Mouse (Mus musculus): ENCODE results near the gene Pex16.

Pex16 gene

DNA sequence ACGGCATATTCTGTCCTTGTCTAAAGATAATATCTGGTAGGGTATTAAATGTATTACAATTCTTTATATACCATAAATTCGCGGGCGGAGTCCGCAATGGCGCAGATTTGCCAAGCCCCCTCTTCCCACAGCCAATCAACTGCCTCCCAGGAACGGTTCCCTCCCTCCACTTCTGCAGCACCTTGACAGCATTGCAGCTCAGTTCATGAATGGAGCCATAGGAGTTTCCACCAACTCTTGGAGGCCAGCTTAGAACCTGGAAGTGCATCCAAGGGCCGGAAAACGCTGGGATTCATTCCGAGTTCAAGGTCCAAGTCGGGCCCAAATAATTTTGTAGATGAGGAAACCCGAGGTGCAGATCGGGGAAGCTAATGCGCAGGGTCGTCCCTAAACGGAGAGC is at the start of gene Pex16, which contains the start of gene Large2:
Gene Pex16 (plus strand): TSS at position 163 of the 400 bp plus-strand sequence.
Gene Large2 (minus strand): TSS at position 356 of the 400 bp plus-strand sequence.
- DNase-seq: peak; percentile 61

DNA sequence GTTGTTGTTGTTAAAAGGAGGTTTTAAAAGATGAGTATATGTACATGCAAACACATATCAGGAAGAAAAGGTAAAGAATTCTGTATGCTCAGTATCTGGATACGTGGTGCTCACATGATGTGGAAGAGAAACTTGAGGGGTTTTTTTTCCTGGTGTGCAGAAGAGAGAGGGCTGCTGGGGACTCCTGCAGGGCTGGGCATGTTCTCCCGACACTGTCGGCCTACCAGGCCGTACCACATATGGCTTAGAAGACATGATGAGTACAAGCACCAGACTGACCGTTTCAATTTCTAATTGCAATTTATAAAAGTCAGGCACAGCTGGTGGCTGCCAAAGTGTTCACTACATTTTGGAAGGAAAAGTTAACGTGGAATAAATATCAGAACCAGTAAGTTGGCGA is 48.8 kb upstream of the Pex16 start:
- no peak for DNase-seq

DNA sequence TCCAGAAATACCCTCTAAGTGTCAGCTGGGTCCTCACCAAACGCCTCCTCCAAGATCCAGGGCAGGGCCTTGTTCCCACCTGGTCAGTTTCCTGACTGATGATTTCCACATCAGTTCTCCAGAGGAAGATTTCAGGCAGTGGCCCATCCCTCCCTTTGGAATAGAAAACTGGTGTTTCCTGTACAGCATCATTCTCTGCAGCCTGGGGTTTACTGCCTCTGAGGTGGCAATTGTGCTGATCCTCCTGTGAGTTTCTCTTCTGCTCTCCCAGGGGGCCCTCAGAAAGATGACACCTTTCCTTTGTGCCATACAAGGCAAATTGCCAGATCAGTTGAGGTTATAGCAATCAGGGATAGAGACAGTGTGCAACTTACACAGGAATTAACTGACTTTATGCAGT is 48.3 kb upstream of the Pex16 start:
- DNase-seq: no peak

DNA sequence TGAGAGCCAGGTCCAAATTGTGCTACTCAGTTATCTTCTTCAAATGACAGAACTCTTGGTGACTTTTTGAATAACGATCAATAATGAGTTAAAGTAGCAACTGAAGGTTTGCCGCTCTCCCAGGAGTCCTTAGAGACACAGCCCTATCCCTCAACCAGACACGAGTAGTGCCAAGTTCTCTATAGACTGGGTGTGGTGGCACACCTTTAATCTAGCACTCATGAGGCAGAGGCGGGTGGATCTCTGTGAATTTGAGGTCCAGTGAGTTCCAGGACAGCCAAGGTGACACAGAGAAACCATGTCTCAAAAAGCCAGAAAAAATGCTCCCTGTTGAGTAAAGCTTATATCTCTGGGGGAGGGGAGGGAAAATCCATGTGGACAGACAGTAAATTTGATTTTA is 46.9 kb upstream of the Pex16 start:
- DNase-seq: no peak

DNA sequence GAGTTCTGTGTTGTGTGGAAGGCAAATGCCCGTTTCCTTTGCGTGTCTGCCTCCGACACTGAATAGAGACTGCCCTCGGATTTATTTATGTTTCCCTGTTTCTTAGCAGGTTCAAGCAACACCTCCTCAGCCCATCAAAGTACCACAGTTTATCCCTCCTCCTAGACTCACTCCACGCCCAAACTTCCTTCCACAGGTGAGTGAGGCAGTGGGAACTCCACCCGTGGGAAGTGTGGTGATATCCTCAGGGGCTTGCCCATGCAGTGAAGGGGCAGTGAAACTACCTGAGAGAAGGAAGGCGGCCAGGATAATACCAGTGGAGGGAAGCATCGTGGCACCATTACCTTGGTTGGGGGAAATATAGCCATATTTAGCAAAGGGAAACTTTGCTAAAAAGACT is 46.3 kb upstream of the Pex16 start:
- no peak for DNase-seq

DNA sequence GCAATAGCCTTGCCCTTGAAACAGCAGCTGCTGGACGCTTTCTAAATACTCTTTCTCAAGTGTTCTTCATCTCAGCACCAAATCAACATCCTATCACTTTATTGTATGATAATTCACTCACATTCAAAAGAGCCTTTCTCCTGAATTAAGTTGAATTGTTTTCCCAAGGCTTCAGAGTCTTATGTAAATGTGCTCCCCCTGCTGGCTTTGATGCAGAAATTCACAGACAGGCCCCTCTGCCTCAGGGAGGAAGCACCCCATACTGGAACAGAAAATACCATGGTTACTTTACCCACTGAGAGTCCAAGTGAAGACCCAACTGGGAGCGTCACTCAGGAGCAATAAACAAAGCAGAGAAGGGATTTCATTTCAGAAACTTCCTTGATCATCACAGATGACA is 43.6 kb upstream of the Pex16 start:
- peak; percentile 20 to 41 for DNase-seq

DNA sequence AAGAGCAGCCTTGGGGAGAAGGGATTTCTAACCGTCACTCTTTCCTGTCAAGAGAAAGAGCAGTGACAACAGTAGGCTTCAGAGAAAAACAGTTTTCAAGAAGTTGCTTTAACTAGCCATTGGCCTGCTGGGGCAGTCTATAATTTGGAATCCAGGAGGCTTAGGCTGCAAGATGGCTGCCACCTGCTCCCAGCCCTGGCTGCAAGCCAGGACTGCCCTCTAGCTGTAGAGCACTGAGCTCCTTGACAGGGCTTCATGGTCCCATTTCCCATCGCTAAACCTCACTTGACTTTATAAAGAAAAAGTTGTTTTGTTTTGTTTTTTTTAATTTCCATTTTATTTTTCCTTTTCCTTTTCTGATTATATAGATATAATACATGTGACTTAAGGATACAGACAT is 43.1 kb upstream of the Pex16 start:
- no peak for DNase-seq

DNA sequence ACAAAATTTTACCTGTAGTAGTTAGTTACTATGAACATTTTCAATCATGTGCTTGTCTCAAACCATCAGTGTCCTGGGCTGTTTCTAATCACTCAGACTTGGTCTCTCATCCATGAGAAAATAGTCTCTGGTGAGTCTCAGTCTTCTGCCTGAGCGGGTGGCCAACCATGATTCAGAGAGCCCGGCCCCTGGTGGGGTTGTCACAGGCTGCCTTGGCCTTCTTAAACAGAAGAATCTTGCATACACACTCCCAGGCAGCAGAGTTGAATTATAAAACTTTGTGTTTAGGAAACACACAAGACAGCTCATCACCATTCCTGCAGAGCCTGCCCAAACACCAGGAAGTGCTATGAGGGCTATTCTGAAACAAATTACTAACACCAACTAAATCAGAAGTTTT is 42.6 kb upstream of the Pex16 start:
- DNase-seq: no peak

DNA sequence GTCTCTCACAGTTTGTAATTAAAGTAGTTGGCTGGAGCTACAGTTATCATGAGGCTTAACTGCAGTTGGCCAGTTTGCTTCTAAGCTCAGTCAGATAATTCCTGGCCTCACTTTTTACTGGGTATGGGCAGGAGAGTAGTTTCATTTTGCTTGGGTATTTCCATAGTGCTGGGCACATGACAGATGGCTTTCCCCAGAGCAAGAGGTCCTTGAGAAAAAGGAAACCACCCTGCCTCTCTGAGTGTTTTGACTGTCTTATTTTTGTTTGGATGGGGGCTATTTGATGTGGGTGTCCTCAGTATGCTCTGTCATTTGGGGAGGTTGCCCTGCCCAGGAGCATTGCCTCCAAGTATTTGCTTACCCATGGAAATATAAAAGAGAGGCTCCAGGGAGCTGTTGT is 32.1 kb upstream of the Pex16 start:
- DNase-seq: no peak

DNA sequence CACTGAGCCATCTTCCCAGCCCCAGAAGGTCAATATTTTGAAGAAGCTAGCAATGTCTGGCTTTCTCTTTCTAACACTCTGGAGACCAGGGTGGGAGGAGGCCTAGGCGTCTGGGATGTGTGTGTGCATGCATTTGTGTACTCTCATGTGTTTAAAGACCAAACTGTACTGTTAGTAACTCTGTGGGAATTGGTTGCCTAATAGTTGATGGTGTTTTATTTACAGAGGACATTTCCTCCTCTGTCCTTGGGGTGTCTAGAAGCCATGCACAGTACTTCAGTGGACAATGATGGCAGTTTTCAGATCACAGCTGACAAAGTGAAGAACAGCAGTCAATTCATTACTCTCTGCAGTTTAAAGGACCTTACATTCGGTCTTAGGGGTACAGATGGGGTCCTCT is 27.3 kb upstream of the Pex16 start:
- no peak for DNase-seq

DNA sequence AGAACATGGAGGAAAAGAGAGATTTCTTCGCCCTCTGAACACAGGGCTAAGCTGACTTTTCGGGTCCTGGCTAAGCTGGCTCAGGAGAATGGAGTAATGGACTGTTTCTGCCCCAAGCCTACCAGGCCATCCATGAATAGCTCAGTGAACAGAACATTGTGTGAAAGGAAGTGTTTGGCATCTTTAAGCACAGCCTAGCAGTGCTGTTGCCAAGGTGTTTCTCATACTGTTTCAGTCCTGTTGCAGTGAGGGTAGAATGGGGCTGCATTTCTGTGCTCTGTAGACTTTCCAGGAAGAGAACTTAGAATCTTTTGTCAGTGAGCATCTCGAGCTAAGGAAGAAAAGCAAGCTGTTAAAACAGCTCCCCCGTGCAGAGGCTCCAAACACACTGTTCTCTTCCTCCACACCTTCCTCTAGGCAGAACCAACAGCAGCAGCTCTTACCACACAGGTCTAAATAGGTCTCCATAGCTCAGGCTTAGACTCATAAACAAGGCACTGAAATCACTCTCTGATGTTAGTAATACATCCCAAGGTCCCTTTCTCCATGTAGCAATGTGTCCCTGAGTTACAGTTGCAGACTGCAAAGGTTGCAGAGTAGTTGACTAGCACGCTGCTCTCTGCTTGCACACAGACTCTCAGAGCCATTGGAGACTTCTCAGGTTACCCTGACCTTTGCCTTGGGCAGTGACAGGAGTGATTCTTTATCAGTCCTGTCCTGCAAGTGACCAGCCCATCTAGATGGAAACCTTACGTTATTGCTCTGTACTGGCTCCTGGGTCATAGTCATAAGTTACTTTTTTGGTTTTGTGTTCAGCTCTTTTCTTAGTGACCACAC is 24.7 kb upstream of the Pex16 start:
- no peak for DNase-seq

DNA sequence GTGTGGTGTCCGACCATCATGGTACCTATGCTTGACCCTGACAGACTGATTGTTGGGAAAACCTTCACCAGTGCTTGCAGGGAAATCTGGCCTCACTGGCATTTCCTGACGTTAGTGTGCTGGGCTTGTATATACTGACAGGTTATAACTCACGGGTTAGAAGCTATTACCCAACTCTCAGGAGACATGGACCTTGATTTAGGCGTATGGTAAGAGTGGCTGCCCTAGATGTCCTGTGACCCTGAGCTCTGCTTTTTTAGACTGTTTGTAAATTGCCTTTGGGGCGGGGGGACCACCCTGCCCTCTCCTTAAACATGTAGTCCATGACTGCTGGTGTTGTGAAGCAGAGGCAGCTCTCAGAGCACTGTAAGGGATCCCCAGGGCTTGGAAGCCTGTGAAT is 23.8 kb upstream of the Pex16 start:
- DNase-seq: no peak

DNA sequence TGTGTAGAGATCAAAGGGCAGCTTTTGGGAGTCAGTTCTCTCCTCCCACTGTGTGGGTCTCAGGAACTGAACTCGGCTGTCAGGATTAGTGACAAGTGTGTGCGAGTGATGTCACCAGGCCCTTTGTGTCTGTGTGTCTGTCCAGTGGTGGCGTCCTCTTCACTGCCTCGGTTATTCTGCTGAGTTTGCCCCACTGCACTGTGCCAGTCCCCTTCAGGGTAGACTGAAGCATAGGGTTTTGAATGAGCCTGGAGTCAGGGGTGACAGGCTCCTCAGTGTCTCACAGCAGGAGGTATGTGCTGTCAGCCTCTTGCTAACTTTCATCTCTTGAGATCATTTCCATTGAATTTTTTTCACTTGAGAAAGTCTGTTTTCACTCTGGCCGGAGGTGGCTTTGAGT is 21.1 kb upstream of the Pex16 start:
- no peak for DNase-seq

DNA sequence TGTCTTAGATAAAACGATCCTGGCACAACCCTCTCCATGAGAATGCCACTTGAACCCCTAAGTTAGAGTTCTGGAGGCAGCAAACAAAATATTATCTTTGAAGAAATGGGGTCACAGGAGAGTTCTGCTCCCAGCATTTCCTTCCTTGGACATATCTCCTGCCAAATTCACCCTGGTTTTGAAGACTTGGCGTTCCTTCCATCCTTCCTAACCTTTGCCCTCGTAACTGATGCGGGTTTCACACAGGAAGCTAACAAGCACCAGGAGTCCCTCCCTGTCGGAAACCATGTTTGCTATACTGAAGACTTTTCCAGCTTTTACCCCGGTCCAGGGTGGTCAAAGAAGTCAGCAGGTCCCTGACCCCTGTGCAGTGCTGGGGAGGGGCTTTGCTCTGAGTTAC is 20.3 kb upstream of the Pex16 start:
- DNase-seq: no peak

DNA sequence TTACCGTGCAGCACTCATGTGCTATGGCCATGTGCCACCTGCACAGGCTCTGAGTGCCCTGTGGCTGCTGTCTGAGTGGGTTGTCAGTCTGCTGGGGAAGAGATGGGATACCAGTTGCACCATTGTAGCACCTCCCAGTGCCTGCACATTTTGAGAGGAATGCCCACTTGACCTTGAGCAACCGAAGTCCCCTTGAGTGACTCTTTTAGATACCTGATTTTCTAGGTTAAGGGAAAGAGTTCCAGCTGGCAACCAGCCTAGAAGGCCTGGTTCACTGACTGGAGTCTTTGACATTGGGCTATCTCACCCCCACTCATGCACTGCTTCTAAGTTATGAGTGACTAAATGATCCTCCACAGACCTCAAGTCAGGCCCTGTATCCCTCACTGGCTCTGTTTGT is 15.2 kb upstream of the Pex16 start:
- DNase-seq: peak; percentile 59 to 76

DNA sequence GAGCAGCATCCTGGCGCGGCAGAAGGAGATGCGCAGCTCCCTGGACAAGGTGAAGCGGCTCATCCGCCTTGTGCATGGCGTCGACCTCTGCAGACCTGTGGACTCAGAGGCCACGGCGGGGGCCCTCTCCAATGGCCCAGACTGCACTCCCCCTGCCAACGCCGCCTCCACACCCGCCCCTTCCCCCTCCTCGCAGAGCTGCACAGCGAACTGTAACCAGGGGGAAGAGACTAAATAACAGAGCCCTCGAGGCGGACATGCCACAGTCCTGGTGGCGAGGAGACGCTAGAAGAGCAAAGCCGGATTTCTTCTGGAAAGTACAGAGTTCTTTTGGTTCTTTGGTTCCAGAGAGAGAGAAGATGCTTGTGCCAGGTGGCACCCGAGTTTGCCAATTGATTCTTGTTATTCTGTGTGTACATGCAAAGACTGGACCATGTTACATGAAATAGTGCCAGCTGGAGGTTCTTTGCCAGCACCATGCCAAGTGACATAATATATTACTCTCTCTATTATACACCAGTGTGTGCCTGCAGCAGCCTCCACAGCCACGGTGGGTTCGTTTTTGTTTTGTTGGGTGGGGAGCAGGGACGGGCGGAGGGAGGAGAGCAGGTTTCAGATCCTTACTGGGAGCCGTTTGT is 14.2 kb upstream of the Pex16 start:
- no peak for DNase-seq

DNA sequence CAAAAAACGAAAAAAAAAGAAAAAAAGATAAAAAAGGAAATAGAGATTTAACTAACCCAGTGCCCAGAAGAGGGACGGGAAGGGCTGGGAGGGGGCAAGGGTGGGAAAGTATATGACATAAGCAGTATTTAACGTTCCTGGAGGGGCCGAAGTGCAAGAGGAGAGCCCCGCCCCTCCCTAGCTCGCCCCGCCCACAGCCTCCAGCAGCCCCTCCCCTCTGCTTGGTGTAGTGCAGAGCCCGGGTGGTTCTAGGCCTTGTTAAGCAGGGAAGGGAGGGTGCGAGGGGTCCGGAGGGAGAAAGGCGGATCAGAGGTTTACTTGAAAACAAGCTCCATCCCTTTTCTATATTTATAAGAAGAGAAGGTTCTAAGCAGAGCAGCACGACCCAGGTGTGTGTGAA is 13.6 kb upstream of the Pex16 start:
- no peak for DNase-seq

DNA sequence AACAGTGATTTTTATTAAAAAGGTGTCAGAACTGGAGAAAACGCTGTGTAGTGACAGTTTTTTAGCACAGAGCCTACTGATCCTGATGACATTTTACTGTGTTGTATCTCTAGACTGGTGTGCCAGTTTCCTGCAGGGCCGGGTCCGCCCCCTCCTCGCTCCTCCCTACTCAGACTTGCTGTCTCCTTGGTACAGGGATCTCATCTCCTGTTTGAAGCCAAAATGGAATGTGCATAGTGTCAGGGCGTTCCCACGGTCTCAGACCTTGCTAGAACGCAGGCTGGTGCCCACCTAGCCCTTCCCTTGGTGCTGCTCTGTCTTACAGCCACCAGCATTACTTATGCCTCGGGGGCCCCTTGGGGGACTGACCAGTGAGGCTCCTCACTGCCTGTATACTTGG is 12.7 kb upstream of the Pex16 start:
- DNase-seq: no peak

DNA sequence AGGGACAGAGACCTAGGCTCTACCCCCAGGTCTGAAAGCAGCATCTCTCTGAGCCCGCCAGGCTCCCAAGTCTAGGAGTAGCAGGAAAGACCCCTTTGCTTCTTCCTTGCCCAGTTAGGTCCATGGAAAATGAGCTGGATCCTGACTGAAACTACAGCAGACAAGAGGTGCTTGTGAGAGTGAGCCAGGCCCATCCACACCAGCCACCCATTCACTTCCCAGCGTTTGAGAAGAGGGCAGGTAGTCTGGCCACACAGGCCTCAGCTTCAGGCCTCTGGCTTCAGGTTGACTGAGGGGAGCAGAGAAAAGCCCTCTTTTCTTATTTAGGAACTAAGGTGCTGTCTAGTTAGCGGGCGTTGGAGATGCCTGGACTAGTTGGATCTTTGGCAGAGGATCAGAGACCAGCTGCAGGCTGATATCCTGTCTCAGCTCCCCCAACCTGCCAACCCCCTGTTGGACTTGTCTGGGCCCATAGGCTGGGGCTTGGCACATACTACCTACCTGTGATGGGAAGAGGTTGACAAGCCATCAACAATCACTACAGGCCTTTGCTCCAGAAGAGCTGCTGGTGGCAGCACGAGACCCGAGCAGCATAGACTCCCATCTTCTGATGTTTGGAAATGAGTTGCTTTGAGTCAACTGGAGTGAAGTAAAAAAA is 11.8 kb upstream of the Pex16 start:
- DNase-seq: no peak

DNA sequence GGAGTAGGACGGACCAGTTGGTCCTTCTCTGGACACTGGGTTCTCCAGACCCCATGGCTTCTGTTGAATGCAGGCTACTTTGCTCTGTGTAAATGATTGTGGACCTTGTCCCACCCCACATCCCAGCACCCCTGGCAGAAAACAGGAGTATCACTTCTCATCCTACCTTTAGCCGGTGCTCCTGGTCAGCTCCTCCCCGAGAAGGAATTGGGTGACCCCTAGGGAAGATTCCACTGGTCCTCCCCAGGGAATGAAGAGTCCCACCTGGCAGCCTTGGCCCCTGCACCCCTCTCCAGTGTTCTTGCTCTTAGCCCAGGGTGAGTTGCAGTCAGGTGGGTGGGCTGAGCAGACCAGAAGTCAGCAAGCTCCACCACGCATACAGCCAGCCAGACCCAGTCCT is 10.4 kb upstream of the Pex16 start:
- no peak for DNase-seq

DNA sequence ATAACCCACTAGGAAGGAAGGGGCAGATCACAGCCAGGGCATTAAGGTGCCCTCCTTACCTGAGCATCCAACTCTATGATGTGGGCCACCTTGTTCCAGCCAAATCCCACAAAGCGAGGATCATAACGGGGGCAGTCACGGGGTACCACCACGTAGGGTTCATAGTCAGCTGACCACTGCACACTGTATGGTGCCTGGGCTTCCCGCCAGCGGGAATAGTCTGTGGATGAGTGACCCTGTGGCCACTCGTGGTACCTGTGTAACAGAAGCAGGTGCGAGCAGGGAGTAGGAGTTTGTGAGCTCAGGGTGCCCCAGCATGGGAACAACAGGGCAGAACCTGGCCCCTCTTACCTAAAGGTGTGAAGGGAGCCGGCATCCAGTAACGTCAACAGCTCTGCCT is 8.9 kb upstream of the Pex16 start:
- DNase-seq: no peak

DNA sequence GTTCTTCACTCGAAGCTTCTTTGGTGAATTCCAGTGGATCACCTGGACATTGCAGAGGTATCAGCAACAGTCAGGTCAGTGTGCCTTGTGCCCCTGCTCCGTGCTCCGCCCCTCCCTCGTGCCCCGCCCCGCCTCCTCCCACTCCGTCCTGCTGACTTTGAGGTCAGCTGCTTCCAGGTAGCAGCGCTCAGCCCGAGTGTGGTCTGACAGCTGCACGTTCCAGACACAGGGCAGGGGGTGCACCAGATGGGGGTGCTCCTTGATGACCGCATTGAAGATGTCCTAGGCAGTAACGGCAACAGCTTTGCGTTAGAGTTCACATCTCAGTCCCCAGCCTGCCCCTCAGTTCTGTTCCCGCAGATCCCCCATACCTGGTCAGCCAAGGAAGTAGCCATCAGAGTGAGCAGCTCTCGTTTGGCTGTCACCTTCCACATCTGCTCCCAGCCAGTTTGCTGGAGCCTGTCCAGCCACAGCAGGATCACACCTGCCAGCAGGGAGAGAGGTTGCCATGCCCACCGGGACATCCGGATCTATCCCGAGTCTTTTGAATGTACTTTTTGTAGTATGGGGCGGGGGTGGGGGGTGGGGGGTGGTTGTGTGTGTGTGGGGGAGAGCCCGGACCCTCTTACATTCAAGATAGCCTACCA is 7.0 kb upstream of the Pex16 start:
- peak in 1 of 2 experiments; percentile 49 for DNase-seq

DNA sequence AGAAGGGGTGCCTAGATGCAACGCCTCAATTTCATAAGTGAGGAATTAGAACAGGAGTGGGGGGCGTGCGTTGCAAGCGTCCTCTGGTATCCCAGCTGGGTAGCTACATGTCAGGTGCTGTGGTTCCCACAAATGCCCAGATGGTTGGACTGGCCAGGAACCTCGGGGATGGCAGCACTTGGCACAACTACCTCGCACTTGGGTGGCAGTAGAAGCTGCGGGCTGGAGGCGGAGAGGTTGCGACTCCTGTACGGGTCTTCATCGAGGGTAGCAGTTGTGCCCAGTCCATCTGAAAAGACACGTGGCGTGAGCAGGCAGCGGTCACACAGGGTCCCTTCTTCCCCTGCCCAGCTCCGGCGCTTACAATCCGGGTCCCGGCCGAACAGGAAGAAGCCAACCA is 4.1 kb upstream of the Pex16 start:
- no peak for DNase-seq
